Mouse (Mus musculus) lung, adult 2 months (tissue): ENCODE measurements at regions not wholly inside any gene's neighbourhood (a gene's known extent, or its start where the extent isn't known, plus 50 kb on each side); places are given as distances from the start of the nearest gene placed in this dataset.

ENCODE experiments used
- CTCF ChIP-seq: fragments of 200-500 bp; IDR thresholded peaks from 2 replicates; pipeline ENCODE4 v1.5.1; 2011; ENCODE audit warnings: mild to moderate bottlenecking, low read length, control low read depth; ENCODE audit not compliant: insufficient read depth
- POLR2A ChIP-seq: fragments of 200-500 bp; IDR thresholded peaks from 2 replicates; pipeline ENCODE4 v1.6.1; 2011; ENCODE audit warnings: low read depth, mild to moderate bottlenecking, control low read depth, low read length, borderline replicate concordance; ENCODE audit errors: extremely low read depth

DNA sequence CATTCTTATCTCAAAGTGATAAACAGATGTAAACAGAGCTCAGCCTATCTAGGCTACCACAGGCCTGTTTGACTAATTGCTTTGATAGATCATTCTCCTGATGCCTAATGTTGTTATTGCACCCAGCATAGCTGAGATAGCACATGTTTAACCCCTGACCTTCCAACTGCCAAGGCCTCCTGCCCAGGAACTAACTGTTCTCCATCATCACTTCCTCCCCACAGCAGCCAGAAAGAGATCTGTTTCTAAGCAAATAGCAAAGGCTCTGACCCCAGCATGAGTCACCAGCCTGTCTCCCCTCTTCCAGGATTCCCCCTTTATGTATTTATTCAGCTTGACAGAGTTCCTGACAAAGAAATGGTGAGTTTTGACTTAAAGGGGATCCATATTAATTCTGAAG, 50.4 kb upstream of the Flrt2 start:
- TF ChIP-seq POLR2A (no peak), CTCF (no peak)
